Mouse (Mus musculus) yolk sac, embryonic 10.5 days (tissue): Measurements from ENCODE around the gene Gm6614.
"Not testable (repeated sequence)": the region's sequence is repeated elsewhere in the genome, so short reads cannot be mapped to it uniquely, and the experiment has no call there.

Source experiments
- DNase-seq: peaks from one replicate; pipeline ENCODE4 v3.0.0-alpha.2; 2017; ENCODE audit warnings: low spot score

The Gm6614 gene

DNA sequence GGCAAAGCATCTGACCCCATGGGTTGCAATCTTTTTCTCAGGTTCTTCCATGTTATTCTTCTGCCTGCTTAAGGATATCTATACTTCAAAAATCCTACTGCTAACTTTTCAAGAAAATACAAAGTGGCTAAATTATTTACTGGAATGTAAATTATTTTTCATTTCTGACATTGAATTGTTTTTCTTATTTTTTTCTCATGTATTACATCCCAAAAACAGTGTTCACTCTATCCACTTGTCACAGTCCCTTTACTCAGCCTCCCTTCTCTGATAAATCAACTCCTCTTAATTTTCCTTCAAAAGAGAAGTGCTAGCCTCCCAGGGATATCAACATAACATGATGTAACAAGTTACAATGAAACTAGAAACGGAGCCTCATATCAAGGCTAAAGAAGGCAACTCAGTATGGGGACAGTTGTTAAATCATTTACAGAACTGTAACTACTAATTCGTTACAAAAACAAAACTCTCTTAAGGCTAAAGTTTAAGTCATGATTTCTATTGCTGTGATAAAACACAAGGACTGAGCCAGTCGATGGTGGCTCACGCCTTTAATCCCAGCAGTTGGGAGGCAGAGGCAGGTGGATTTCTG, at the start of gene Gm6614:
Gene Gm6614 (minus strand): TSS at position 51 of the 592 bp plus-strand sequence.
- no peak for DNase-seq

DNA sequence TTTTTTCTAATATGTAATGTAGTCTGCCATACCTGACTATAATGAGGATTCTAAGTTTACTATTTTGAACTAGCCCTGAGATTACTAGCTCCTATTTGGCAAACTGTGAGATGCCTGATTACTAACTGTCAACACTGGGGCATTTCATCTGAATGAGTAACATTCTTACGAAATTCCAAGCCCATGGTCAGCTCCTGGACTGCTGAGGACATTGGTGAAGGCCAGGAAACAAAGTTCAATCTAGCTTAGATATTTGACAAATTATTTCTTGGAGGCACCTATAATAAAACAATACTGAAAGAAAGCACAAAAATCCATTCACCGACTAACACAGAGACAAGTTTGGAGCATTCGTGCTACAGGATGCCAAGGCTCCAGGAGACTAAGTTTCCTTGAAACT, 47.1 kb upstream of the Gm6614 start:
- not testable (repeated sequence) for DNase-seq

DNA sequence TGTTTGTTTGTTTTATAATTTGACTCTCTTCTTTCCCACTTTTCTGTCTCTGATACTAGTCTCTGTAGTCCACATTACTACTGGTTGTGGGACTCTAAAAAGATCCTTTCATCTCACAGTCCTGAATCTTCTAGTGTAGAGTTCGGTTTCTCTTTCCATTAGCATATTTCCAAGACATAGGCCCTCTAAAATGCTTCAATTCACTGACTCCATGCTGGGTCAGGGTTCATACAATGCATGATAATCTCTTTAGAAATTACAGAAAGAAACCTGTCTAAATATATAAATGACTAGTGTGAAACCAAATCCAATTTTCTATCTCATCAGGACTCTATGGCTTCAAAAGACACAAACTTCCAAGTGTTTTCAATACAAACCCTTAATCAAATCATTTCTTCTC, 36.5 kb upstream of the Gm6614 start:
- no peak for DNase-seq

DNA sequence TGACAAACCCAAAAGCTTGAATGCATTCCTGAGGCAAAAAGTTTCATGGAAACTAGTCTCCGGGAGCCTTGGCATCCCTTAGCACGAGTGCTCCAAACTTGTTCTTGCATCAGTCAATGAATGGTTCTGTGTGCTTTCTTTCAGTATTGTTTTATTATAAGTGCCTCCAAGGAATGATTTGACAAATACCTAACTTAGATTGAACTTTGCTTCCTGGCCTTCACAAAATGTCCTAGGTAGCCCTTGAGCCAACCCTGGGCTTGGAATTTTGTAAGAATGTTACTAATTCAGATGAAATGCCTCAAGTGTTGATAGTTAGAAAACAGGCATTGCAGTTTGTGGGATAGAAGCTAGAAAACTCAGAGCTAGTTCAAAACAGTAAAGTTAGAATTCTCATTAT, 34.5 kb upstream of the Gm6614 start:
- no peak for DNase-seq

DNA sequence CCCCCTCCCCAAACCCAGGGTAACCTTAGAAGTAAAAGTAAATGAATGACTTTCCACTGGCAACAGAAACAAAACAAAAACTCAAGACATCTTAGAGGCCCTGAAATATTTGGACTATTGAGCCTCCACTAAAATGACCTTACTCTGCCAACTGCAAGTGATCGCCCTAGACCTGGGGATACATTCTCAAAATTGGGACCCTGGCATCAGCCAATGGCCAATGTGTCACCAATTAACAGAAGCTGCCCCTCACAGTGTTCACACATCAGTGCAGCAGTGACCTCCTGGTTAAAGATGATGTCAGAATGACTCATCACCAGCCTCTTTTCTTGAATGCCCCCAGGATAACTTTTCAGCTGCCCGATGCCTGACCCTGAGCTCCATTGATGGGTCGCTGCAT, 30.7 kb upstream of the Gm6614 start:
- DNase-seq, result no peak

DNA sequence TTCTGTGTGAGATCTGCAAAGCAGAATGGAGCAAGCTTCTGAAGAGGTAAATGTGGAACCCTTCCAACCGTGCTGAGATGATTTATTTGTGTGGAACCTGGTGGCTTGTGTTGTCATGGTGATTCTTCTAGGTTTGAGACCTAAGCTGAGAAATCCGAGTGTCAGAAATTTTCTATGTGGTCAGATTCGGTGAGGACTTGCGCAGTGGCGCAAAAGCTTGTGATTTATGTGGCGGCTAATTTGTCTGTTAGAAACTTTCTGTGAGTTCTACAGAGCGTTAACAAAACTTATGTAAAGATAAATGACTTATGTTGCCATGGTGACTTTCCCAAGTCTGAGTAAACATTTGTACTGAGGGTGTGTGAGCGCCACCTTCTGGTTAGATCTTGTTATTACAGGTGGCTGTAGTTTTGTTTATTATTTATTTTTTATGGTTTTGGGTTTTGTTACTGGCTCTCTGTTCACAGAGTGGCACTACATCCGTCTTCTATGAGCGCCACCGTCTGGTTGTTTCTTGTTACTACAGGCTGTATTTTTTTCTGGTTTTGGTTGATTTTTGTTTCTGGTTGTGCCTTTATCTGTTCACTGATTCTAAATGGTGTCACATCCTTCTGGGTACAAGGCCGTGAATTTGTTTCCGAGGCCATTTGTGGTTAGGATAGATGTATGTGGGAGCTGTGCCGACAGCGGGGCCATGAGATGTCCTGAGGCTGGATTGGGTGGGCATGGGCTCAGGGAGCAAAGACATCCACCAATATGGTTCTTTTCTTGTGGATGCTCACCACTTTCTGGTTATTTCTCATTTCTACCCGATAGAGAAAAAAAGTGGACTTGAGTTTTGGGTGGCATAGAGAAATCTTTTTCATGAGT, 29.3 kb upstream of the Gm6614 start:
- DNase-seq, result peak; percentile 17

DNA sequence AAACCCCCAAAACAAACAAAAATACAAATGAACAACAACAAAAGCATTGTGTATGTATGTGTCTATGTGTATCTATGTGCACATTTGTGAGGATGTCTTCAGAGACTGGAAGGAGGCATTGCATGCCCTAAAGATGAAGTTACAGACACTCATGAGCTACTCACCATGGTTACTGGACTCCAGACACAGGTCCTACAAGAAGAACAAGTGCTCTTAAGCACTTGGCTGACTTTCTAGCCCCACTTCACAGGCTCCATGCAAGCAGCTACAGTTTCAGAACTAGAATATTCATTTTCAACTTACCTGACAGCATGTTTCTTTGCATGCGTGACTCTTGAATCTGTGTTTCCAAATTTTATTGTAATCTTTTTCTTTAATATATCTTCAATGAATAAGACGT, 24.6 kb upstream of the Gm6614 start:
- no peak for DNase-seq

DNA sequence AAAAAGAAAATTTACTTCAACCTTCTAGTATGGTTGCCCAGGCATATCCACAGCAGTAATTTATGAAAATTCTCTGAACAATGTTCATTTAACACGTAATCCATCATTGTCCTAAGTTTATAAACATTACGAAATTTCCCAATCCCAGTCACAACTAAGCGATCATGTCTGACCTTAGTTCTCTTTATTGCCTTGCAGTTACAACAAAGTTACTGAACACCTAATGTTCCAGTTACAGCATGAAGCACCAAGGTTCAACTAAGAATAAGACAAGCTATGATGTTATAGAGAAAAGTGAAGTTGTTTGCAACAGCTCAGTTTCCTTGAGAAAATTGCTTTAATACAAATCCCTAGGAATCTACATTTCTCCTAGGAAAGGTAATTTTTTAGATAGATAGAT, 10.5 kb upstream of the Gm6614 start:
- DNase-seq, result no peak

DNA sequence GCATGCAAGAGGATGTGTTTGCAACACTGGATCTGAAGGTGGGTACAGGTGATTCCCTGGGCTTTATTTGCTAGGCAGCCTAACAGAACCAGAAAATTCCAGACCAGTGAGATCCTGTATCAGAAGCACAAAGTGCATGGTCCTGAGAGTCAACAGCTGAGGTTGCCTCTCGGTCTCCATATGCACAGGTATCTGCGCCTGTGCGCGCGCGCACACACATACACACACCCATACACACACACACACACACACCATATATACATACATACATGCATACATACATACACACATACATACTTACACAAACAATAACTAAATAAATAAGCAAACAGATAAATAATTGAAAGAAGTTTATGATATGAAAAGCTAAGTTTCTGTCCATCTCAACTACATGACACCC, 24.4 kb downstream of the Gm6614 start:
- DNase-seq, result no peak

DNA sequence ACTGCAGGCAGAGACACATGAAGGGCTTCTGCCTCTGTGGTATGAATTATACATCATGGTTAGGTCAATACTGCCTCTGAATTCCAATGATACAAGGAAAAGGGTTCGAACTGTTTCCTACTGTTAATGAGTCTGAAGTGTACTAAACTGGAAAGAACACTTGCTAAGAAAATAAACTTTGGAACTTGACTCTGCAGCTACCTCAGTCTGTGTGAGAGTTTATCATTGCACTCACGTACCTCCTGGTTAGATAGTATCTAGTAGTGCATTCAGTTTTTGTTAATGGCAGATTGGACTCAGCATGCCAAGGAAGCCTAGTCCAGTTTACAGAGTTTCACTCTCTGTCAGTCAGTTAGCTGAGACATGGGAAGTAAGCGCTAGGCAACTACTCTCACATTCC, 26.6 kb downstream of the Gm6614 start:
- DNase-seq, result no peak

DNA sequence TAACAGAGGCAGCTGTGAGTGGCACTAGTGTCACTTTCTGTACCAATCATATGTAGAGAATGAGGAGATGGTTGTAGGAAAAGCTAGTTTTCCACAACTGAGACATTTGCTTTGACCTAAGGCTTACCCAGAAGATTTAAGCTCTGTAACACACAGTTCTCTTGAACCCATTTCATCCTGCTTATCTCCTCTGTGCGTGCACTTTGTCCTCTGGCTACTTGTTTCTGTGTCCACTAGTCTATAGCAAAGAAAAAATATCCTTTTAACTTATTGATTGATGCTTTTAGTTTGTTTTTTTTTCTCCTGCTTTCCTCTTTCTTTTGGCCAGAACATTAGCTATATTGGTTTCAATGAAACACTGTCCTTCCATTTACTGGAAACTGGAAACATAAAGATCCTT, 48.8 kb downstream of the Gm6614 start:
- no peak for DNase-seq

DNA sequence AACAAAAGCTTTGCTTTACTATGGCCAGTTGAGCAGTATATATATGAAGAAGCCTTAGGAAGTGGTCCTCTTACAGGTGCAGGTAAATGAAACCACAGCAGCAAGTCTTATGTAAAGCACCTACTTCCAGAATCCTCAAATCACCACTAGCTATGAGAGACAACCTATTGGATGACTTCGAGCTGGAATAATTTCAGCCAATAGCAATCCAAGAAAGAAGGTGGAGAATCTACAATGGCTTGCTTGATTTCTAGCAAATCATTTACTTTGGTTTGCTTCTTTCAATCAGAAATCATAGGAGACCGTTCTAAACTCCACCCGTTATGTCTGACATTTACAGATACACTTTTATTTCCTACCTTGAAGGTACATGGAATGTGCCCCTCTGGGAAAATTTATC, 49.4 kb downstream of the Gm6614 start:
- no peak for DNase-seq

DNA sequence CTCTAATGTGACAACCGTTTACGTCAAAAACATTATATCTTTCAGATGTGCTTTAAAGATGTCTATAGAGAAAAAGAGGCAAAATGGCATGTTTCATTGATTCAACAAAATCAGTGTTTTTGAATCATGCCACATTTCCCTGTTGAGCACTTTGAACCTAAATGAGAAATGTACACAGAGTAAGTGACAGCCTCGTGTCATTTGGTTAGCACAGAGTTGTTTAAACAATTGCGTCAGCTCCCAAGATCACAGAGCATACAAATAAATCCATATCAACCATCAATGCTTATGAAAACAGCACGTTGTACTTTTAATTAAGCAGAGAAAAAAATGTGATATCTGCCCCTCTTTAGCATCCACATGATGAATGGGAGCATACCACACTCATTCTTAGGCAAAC, 50.7 kb downstream of the Gm6614 start:
- no peak for DNase-seq

DNA sequence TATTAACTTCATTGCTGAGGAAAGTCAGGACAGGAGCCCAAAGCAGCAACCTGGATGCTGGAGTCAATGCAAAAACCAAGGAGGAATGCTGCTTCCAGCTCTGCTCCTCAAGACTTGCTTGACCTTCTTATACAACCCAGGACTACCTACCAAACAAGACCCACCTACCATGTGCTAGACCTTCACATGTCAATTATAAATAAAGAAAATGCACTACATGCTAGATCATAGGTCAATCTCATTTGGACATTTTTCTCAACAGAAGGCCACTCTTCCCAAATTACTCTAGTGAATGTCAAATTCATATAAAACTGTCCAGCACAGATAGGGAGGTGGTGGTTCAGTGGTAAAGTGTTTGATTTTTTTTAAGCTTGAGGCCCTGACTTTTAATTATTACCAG, 64.4 kb downstream of the Gm6614 start, which contains the start of gene Slco1a1:
Gene Slco1a1 (minus strand): TSS at position 101 of the 400 bp plus-strand sequence.
- DNase-seq, result no peak

DNA sequence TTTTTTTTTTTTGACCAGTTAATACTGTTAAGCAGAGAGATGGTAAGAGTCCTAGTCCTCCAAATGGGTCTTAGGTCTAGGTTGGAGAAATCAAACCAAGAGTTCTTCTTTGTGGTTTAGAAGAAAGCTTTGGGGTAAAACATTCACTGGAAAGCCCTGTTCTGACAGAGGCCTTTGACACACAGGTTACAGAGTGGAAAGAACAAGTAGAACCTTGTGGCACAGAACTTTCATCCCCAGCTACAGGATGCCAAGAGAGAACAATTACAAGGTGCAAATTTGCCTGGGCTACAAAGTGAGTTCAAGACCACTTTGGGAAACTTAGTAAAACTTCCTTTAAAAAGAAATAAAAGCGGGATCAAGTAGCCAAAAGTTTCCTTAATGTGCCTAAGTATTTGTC, 70.8 kb downstream of the Gm6614 start:
- DNase-seq, result no peak
